Mouse (Mus musculus): ENCODE measurements around the gene Ddx42.

DNA sequence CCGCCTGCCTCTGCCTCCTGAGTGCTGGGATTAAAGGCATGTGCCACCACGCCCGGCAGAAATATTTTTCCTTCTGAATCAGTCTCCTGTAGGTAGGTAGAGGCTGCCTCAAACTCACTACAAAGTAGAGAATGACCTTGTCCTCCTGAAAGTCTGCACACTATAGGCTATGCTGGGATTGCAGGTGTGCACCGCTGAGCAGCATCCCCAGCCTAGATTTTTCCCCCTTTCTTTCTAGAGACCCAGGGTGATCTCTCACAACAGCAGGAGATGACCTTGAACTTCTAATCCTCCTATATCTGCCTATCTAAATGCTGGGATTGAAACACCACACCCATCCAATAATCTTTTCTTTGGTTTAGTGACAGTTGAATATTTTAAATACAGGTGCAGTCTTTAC, 29.4 kb upstream of the Ddx42 start:
- TF ChIP-seq POLR2A (IDR thresholded peaks at IDR 0.05; ENCODE audit: low read depth, low read length) (no peak), CTCF (conservative IDR thresholded peaks at IDR 0.05; ENCODE audit: insufficient read depth, insufficient read length, low read depth, low read length) (no peak)
